8 mouse cellular contexts compared by ENCODE assay signal in genomic region chr6:54758112-54758511, GRCm38 (mm10). TPM values are rescaled to one million over a fixed set of nuclear protein-coding genes. Genes with fewer than 3 reads are reported as not detected.
DNase-seq lines count a peak whose midpoint lies in the region; ATAC-seq and TF ChIP-seq lines count a peak whose summit lies in the region.
"Had no signal": no experiment of that assay in that cellular context is flagged by ENCODE, and none has a peak within 500 bp of the region (broad histone marks: within the 10 kb centered on the region; RNA-seq: fewer than 3 reads in every experiment).

No protein-coding gene starts in this region.

- H3K36me3 ChIP-seq in heart, embryonic 11.5 days (ENCODE audit: control insufficient read depth, insufficient read depth, low read length) = no peaks in the 10 kb centered on the region
- no peaks in the 10 kb centered on the region for H3K36me3 ChIP-seq in neural tube, embryonic 15.5 days
- H3K36me3 ChIP-seq in kidney, embryonic 14.5 days (ENCODE audit: control insufficient read depth, insufficient read depth, low read length) = no peaks in the 10 kb centered on the region

- H3K9ac ChIP-seq in heart, embryonic 11.5 days (ENCODE audit: low read depth, low read length) = no peak overlapping the region
- H3K9ac ChIP-seq in neural tube, embryonic 15.5 days (replicated peaks) = no peak overlapping the region
- H3K9ac ChIP-seq in kidney, embryonic 14.5 days (ENCODE audit: low read depth, low read length) = no peak overlapping the region

- H3K27me3 ChIP-seq in heart, embryonic 11.5 days (ENCODE audit: control insufficient read depth, insufficient read depth, low read length) = no peaks in the 10 kb centered on the region
- H3K27me3 ChIP-seq in neural tube, embryonic 15.5 days (replicated peaks) = no peaks in the 10 kb centered on the region
- H3K27me3 ChIP-seq in kidney, embryonic 14.5 days (ENCODE audit: control insufficient read depth, insufficient read depth, low read length) = no peaks in the 10 kb centered on the region

- peaks cover 32% of the 10 kb centered on the region for H3K4me1 ChIP-seq in heart, embryonic 11.5 days (ENCODE audit: control insufficient read depth, insufficient read depth, low read length)
- H3K4me1 ChIP-seq in neural tube, embryonic 15.5 days = peaks cover 24% of the 10 kb centered on the region
- peaks cover 8% of the 10 kb centered on the region; the same call in 1 of the 2 replicates for H3K4me1 ChIP-seq in kidney, embryonic 14.5 days (ENCODE audit: control insufficient read depth, insufficient read depth, low read length)

- no peaks in the 10 kb centered on the region for H3K9me3 ChIP-seq in heart, embryonic 11.5 days (replicated peaks; ENCODE audit: control insufficient read depth, low read length)
- H3K9me3 ChIP-seq in neural tube, embryonic 15.5 days (replicated peaks) = no peaks in the 10 kb centered on the region
- H3K9me3 ChIP-seq in kidney, embryonic 14.5 days (ENCODE audit: control insufficient read depth, low read length) = no peaks in the 10 kb centered on the region

- intact Hi-C loops in left cerebral cortex, adult 2 months (cut with DNase I) = no loop called here

- ATAC-seq in heart, embryonic 11.5 days (replicated peaks; ENCODE audit: insufficient number of reproducible peaks, low FRiP score, low TSS enrichment) = no peak
- peak; percentile 54; the same call in 1 of the 2 replicates for ATAC-seq in neural tube, embryonic 15.5 days (ENCODE audit: low FRiP score)
- ATAC-seq in kidney, embryonic 14.5 days (ENCODE audit: low FRiP score, low TSS enrichment) = no peak

- peak; percentile 41 to 66 for DNase-seq in adrenal gland, postnatal 36 days
- peak; percentile 28 for DNase-seq in cerebellum, adult 11 months
- DNase-seq in left cerebral cortex, adult 2 months (ENCODE audit: extremely low spot score in 1 of 2, low spot score in 2 of 2) = peak; percentile 32 to 39
- no peak for DNase-seq in spleen, postnatal 4 days (ENCODE audit: low spot score in 2 of 2)

- WGBS in heart, embryonic 11.5 days (ENCODE audit: insufficient replicate concordance) = 6% methylated on average over 2 of the region's 2 CpGs
- WGBS in neural tube, embryonic 15.5 days = 14% methylated on average over 2 of the region's 2 CpGs
- WGBS in kidney, embryonic 14.5 days = 52% methylated on average over 2 of the region's 2 CpGs

- H3K4me2 ChIP-seq in heart, embryonic 11.5 days = peak overlapping the region; percentile 2; the same call in 1 of the 2 replicates
- no peak overlapping the region for H3K4me2 ChIP-seq in neural tube, embryonic 15.5 days
- H3K4me2 ChIP-seq in kidney, embryonic 14.5 days (replicated peaks; ENCODE audit: low read depth, low read length) = no peak overlapping the region

- TF ChIP-seq CTCF in left cerebral cortex, adult 2 months (IDR thresholded peaks at IDR 0.05) = no peak

- H3K4me3 ChIP-seq in heart, embryonic 11.5 days (ENCODE audit: low read depth, low read length) = no peak overlapping the region
- H3K4me3 ChIP-seq in left cerebral cortex, adult 2 months = no peak overlapping the region
- H3K4me3 ChIP-seq in neural tube, embryonic 15.5 days (replicated peaks) = no peak overlapping the region
- no peak overlapping the region for H3K4me3 ChIP-seq in kidney, embryonic 14.5 days (ENCODE audit: low read length)
- H3K4me3 ChIP-seq: myocyte had no signal

- H3K27ac ChIP-seq in heart, embryonic 11.5 days (ENCODE audit: low read depth, low read length) = no peak overlapping the region
- H3K27ac ChIP-seq in left cerebral cortex, adult 2 months = no peak overlapping the region
- H3K27ac ChIP-seq in neural tube, embryonic 15.5 days (replicated peaks) = no peak overlapping the region
- no peak overlapping the region for H3K27ac ChIP-seq in kidney, embryonic 14.5 days (ENCODE audit: low read depth, low read length)

RNA-seq across cellular contexts. Expression of gene Znrf2, which starts 58.6 kb away (rescaled TPM):
- total RNA-seq in adrenal gland, postnatal 36 days (2021) = 10 to 100 TPM; 36.9 to 53.2 TPM
- 3.1 and 3.2 TPM in 2 replicates for polyA plus RNA-seq in heart, embryonic 11.5 days (2014; fragmentation: Nextera tagmentation; extraction: Ambion mirVana)
- total RNA-seq in left cerebral cortex, adult 2 months (2021) = 10 to 100 TPM; 13.7 to 14.1 TPM
- polyA plus RNA-seq in neural tube, embryonic 15.5 days (2015; fragmentation: Nextera tagmentation; extraction: Ambion mirVana) = 5.8 and 5.9 TPM in 2 replicates
- polyA plus RNA-seq in kidney, embryonic 14.5 days (2014; fragmentation: Nextera tagmentation; extraction: Ambion mirVana) = 4.5 and 5.9 TPM in 2 replicates

Comparison
In these comparisons a context has a peak if more than half of its experiments do, and no peak if none do; other contexts are left out.
1. DNase-seq: peak in adrenal gland, postnatal 36 days (2 of 2), cerebellum, adult 11 months (single experiment) and left cerebral cortex, adult 2 months (2 of 2); none in spleen, postnatal 4 days (0 of 2).